Mouse (Mus musculus) G1E (cell line): Measurements from ENCODE around the gene Kcnip1. TPM values are rescaled to one million over a fixed set of nuclear protein-coding genes. Genes with fewer than 3 reads are reported as not detected.

Source experiments
- ATAC-seq: 2 replicates; pipeline ENCODE4 v1.8.0; 2016; ENCODE audit warnings: mild to moderate bottlenecking; ENCODE audit not compliant: insufficient number of reproducible peaks, poor library complexity, low FRiP score, severe bottlenecking; ENCODE audit errors: extremely low read depth
- DNase-seq: peaks from one replicate; pipeline ENCODE4 v3.0.0; 2012; ENCODE audit warnings: low spot score
- H3K27me3 ChIP-seq: 2 replicates; pipeline ENCODE4 v1.6.1; 2012; ENCODE audit warnings: mild to moderate bottlenecking, low read length, inconsistent platforms; ENCODE audit not compliant: insufficient read depth
- H3K36me3 ChIP-seq: replicated peaks from 2 replicates; pipeline ENCODE3; 2012; ENCODE audit warnings: mild to moderate bottlenecking, inconsistent platforms
- H3K4me1 ChIP-seq: 2 replicates; pipeline ENCODE4 v1.6.1; 2012; ENCODE audit warnings: low read depth, low read length, inconsistent platforms, mixed read lengths; ENCODE audit not compliant: insufficient read depth
- H3K4me3 ChIP-seq: 2 replicates; pipeline ENCODE4 v1.5.1; 2012; ENCODE audit warnings: low read depth, mild to moderate bottlenecking, inconsistent platforms, low read length, moderate library complexity, mixed read lengths
- H3K9me3 ChIP-seq: replicated peaks from 2 replicates; pipeline ENCODE4 v1.6.1; 2012; ENCODE audit warnings: inconsistent platforms
- CTCF ChIP-seq: IDR thresholded peaks from 2 replicates; pipeline ENCODE4 v1.5.1; 2012; ENCODE audit warnings: low read depth, low read length, inconsistent platforms, mixed read lengths
- GATA1 ChIP-seq: IDR thresholded peaks from 2 replicates; pipeline ENCODE4 v1.6.1; 2012; ENCODE audit warnings: borderline replicate concordance, low read length, inconsistent platforms, mixed read lengths
- GATA2 ChIP-seq: IDR thresholded peaks from 2 replicates; pipeline ENCODE4 v1.6.1; 2012; ENCODE audit warnings: low read depth, low read length, inconsistent platforms, borderline replicate concordance
- POLR2AphosphoS5 ChIP-seq: IDR thresholded peaks from 2 replicates; pipeline ENCODE4 v1.6.1; 2012; ENCODE audit warnings: low read depth, low read length, inconsistent platforms; ENCODE audit not compliant: insufficient replicate concordance
- TAL1 ChIP-seq: conservative IDR thresholded peaks from 2 replicates; pipeline ENCODE4 v1.6.1; 2012; ENCODE audit warnings: low read depth, low read length, inconsistent platforms, mixed read lengths
- polyA plus RNA-seq: library from polyadenylated mRNA; stranded (reverse); fragments of >175 nt; gene quantifications from 2 replicates; pipeline ENCODE4 v1.2.3, GENCODE M21; 2012
- total RNA-seq, 2 experiments: library from RNA; stranded (forward) in 1 of 2; stranded (reverse) in 1 of 2; fragments of 200-1000 nt in 1 of 2; fragments of >200 nt in 1 of 2; fragmentation: Nextera tagmentation in 1 of 2; gene quantifications; 2 replicates each; pipeline ENCODE4 v1.2.3; 2014 to 2017

Kcnip1 gene
- total and polyA plus RNA-seq, 3 experiments: 0.27 TPM; not detected in 2

DNA sequence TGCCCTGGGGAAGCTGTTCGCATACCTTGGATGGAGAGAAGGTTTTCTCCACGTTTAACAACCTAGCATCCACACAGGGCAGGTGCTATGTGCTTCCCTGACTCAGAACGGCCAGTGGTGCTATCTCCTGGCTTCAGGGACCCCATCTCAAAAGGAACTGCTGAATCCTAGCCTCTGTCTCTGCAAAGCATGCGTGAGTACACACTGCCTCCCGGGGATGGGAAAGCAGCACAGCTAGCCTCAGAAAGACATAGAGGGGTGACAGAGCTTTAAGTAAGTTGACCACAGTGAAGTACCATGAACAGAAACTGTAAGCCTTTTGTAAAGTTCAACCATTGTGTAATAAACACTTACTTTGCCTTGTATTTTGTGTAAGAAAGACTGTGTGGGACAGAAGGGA lies 544 bp upstream of the Kcnip1 start:
- Histone ChIP-seq H3K9me3 (peaks cover 15% of the 10 kb centered on the region), H3K27me3 (peaks cover 44% of the 10 kb centered on the region), H3K4me1 (peaks cover 3% of the 10 kb centered on the region; the same call in 1 of the 2 replicates), H3K36me3 (no peaks in the 10 kb centered on the region), H3K4me3 (no peak overlapping the region)
- DNase-seq (no peak), ATAC-seq (no peak)
- TF ChIP-seq POLR2AphosphoS5: no peak
- TF ChIP-seq TAL1: no peak
- TF ChIP-seq GATA1: no peak
- TF ChIP-seq CTCF: no peak
- no peak for TF ChIP-seq GATA2

- Histone ChIP-seq H3K36me3 (no peaks in the 10 kb centered on the region), H3K9me3 (peaks cover 12% of the 10 kb centered on the region), H3K27me3 (peaks cover 24% of the 10 kb centered on the region), H3K4me3 (no peak overlapping the region), H3K4me1 (peaks cover 18% of the 10 kb centered on the region)
- DNase-seq: no peak
- no peak for ATAC-seq
- TF ChIP-seq GATA1 (no peak), CTCF (no peak), TAL1 (no peak), GATA2 (no peak), POLR2AphosphoS5 (no peak)
Measured at GRCm38 (mm10) chr11:33990002-33990401, 3.0 kb downstream of the Kcnip1 start.

DNA sequence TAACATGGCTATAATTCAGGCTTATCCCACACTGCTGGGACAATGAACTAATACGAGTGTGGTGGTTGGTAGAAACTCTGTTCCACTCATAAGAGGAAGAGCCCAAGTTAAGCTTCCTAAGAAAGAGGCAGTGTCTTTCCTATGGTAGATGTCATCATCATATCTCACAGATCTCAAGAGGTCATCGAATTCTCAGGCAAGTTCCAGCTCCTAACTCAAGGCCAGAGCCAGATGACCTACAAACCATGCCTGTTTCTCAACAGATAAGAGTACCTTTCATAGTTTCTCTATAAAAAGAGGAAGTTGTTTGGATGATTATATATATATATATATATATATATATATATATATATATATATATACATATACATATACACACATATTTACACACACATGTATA lies 6.4 kb downstream of the Kcnip1 start:
- TF ChIP-seq CTCF (no peak), TAL1 (peak; percentile 60)
- H3K27me3 ChIP-seq: no peaks in the 10 kb centered on the region; the same call in 1 of the 2 replicates
- ATAC-seq: peak; percentile 61; the same call in 1 of the 2 replicates

DNA sequence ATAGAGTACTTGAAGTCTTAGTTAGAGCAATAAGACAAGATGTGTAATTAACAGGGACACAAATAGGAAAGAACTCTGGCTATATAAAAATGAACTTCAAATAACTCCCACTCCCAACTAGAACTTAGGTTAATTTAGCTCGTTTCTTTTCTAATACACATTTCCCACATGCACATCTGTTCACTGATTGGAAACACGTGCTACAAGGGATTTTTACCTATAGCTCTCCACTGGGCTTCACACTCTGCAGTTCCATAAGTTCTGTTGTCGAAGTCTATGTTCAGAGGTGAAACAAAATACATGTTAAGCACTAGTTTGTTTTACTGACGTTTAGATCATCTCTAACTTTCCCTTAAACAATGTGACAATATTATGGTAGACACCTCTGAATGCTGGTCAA lies 12.8 kb downstream of the Kcnip1 start:
- H3K36me3 ChIP-seq: no peaks in the 10 kb centered on the region
- no peaks in the 10 kb centered on the region for H3K27me3 ChIP-seq
- no peak for ATAC-seq
- no peak for TF ChIP-seq TAL1
- no peak for TF ChIP-seq GATA1
- TF ChIP-seq POLR2AphosphoS5: no peak
- TF ChIP-seq GATA2: no peak
- no peak for TF ChIP-seq CTCF
- H3K4me1 ChIP-seq: peaks cover 3% of the 10 kb centered on the region; the same call in 1 of the 2 replicates
- no peaks in the 10 kb centered on the region; the same call in 1 of the 2 replicates for H3K9me3 ChIP-seq
- no peak for DNase-seq
- H3K4me3 ChIP-seq: no peak overlapping the region

More for the DNA sequence above, 6.4 kb downstream of the Kcnip1 start:
- Histone ChIP-seq H3K4me1 (peaks cover 21% of the 10 kb centered on the region), H3K4me3 (no peak overlapping the region), H3K36me3 (no peaks in the 10 kb centered on the region), H3K9me3 (no peaks in the 10 kb centered on the region; the same call in none of the 2 replicates)
- DNase-seq: no peak

DNA sequence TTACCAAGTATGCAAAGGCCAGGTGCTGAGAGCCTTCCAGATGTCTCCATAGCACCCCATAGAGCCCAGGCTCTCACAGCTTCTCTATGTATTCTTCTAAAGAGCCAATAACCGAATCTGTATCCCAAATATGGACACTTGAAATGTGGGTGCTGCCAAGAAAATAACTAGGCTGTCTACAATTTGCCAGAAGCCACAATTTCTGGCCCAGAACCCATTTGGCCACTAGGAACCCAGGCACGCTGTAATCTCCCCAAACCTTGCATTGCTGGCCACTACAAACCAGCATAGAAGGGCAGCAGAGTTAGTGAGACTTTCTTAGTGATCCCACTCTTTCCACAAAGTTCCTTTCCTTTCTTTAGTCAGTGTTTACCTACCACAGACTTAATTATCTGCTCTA lies 17.8 kb downstream of the Kcnip1 start:
- H3K27me3 ChIP-seq: peaks cover 2% of the 10 kb centered on the region; the same call in 1 of the 2 replicates
- H3K4me1 ChIP-seq: no peaks in the 10 kb centered on the region
- no peaks in the 10 kb centered on the region for H3K36me3 ChIP-seq
- peaks cover 3% of the 10 kb centered on the region for H3K9me3 ChIP-seq
- no peak for ATAC-seq
- H3K4me3 ChIP-seq: no peak overlapping the region
- no peak for DNase-seq
- no peak for TF ChIP-seq GATA1
- no peak for TF ChIP-seq POLR2AphosphoS5
- no peak for TF ChIP-seq CTCF
- no peak for TF ChIP-seq TAL1
- TF ChIP-seq GATA2: no peak

GRCm38 (mm10) chr11:33974341-33975040 lies 18.5 kb downstream of the Kcnip1 start:
- peaks cover 2% of the 10 kb centered on the region; the same call in 1 of the 2 replicates for H3K27me3 ChIP-seq
- H3K9me3 ChIP-seq: peaks cover 3% of the 10 kb centered on the region
- H3K4me1 ChIP-seq: no peaks in the 10 kb centered on the region
- TF ChIP-seq POLR2AphosphoS5 (no peak), CTCF (no peak)
- no peak overlapping the region for H3K4me3 ChIP-seq
- ATAC-seq: no peak
- no peak for DNase-seq
- H3K36me3 ChIP-seq: no peaks in the 10 kb centered on the region

GRCm38 (mm10) chr11:33972114-33972513 lies 20.8 kb downstream of the Kcnip1 start:
- no peak for ATAC-seq
- TF ChIP-seq CTCF (no peak), POLR2AphosphoS5 (no peak), TAL1 (no peak), GATA2 (no peak), GATA1 (no peak)

More at GRCm38 (mm10) chr11:33972114-33972513, 20.8 kb downstream of the Kcnip1 start:
- Histone ChIP-seq H3K4me3 (no peak overlapping the region), H3K4me1 (peaks cover 10% of the 10 kb centered on the region), H3K36me3 (no peaks in the 10 kb centered on the region), H3K27me3 (peaks cover 2% of the 10 kb centered on the region), H3K9me3 (peaks cover 5% of the 10 kb centered on the region)
- DNase-seq: no peak
